Mouse (Mus musculus) limb, embryonic 15.5 days (tissue): ENCODE results near the gene Idnk. TPM values are rescaled to one million over a fixed set of nuclear protein-coding genes. Genes with fewer than 3 reads are reported as not detected.

Source experiments
- ATAC-seq: fragments of 200-750 bp; cut with Nextera tagmentation; 2 replicates; pipeline ENCODE4 v1.8.0; 2017; ENCODE audit warnings: low read depth, moderate TSS enrichment; ENCODE audit not compliant: insufficient number of reproducible peaks, low FRiP score, low TSS enrichment
- H3K27ac ChIP-seq: fragments of 300-500 bp; sonication (generic); 2 replicates; pipeline ENCODE4 v1.5.1; 2015; ENCODE audit warnings: moderate library complexity, mild to moderate bottlenecking, inconsistent platforms
- H3K27me3 ChIP-seq: fragments of 300-500 bp; sonication (generic); 2 replicates; pipeline ENCODE4 v1.6.1; 2015; ENCODE audit warnings: inconsistent platforms
- H3K36me3 ChIP-seq: fragments of 300-500 bp; sonication (generic); 2 replicates; pipeline ENCODE4 v1.6.1; 2015; ENCODE audit warnings: inconsistent platforms
- H3K4me1 ChIP-seq: fragments of 300-500 bp; sonication (generic); 2 replicates; pipeline ENCODE4 v1.6.1; 2015; ENCODE audit warnings: inconsistent platforms
- H3K4me2 ChIP-seq: fragments of 300-500 bp; sonication (generic); 2 replicates; pipeline ENCODE4 v1.6.1; 2015; ENCODE audit warnings: mild to moderate bottlenecking, inconsistent platforms
- H3K4me3 ChIP-seq: fragments of 300-500 bp; sonication (generic); 2 replicates; pipeline ENCODE4 v1.5.1; 2015; ENCODE audit warnings: mild to moderate bottlenecking, inconsistent platforms
- H3K9ac ChIP-seq: fragments of 300-500 bp; sonication (generic); 2 replicates; pipeline ENCODE4 v1.6.1; 2015; ENCODE audit warnings: inconsistent platforms
- H3K9me3 ChIP-seq: fragments of 300-500 bp; sonication (generic); 2 replicates; pipeline ENCODE4 v1.6.1; 2016; ENCODE audit warnings: inconsistent platforms
- WGBS: fragments of 180-500 bp; shearing (Covaris S2); methylation state at CpG from one replicate; pipeline ENCODE4 v1.1.7; 2015; 5-methylcytosine and 5-hydroxymethylcytosine counted together
- polyA plus RNA-seq: library from polyadenylated mRNA; unstranded; fragments of >200 nt; fragmentation: Nextera tagmentation; extraction: Ambion mirVana; gene quantifications from 2 replicates; pipeline ENCODE4 v1.2.1, GENCODE M21; 2015

The Idnk gene
- polyA plus RNA-seq, 1 experiment from 2014 or later, result 29.3 TPM

DNA sequence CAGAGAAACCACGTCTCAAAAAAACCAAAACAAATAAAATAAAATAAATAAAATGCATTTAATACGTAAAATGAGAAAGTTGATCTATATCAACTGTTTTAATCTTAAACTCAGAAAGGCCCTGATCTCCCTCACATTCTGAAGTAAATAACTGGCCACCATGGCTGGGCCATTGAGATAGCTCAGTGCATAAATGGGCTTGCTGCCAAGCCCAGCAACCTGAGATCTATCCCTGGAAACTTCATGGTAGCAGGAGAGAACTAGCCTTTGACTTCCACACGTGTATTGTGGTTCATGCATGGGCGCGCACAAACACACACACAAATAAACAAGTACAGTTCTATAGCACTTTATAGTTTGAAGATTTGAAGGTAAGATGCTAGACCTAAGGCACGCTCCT lies 43.9 kb downstream of the Idnk start:
- Histone ChIP-seq H3K9me3 (no peaks in the 10 kb centered on the region), H3K4me2 (no peak overlapping the region), H3K27ac (no peak overlapping the region), H3K27me3 (no peaks in the 10 kb centered on the region), H3K9ac (no peak overlapping the region), H3K4me3 (no peak overlapping the region), H3K36me3 (peaks cover 16% of the 10 kb centered on the region; the same call in 1 of the 2 replicates), H3K4me1 (peaks cover 5% of the 10 kb centered on the region; the same call in 1 of the 2 replicates)
- ATAC-seq, result no peak
- WGBS, result 81% methylated on average over 6 of the region's 6 CpGs

DNA sequence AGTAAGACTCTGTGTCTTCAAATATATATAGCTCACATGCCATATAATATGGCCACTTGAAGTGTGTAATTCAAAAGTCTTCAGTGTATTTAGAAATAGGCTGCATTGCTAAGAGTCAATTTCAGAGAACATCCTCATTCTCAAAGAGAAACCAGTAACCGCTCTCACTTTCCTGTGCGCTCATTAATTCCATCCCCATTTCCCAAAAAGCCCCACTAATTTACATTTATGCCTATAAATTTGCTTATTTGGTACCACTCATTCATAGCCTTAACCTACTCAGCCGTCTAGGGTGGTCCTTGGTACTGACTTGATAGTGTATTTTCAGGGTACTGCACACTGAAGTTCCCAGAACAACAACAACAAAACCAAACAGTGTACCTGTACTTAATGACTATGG lies 44.5 kb downstream of the Idnk start:
- 93% methylated on average over 3 of the region's 3 CpGs for WGBS
- Histone ChIP-seq H3K9me3 (no peaks in the 10 kb centered on the region), H3K27ac (no peak overlapping the region), H3K4me1 (peaks cover 5% of the 10 kb centered on the region; the same call in 1 of the 2 replicates), H3K9ac (no peak overlapping the region), H3K4me3 (no peak overlapping the region), H3K27me3 (no peaks in the 10 kb centered on the region), H3K4me2 (no peak overlapping the region), H3K36me3 (peaks cover 13% of the 10 kb centered on the region; the same call in 1 of the 2 replicates)
- ATAC-seq, result no peak

DNA sequence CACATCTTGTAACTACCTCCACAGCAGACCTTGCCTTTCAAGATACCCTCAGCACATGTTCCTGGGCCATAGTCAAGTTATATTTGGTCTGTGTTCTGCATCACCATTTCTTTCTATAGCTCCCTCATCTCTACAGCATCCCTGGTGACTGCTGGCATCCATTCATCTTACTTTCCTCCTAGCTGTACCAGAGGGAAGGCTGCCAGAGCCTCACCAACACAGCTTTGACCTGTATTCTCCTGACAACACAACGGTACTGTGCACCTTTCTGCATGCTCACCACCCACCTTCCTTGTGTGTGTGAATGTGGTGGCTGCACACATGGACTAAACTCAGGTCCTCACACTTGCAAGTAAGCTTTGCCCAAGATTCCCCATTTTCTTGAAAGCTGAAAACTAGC lies 45.5 kb downstream of the Idnk start:
- 92% methylated on average over 1 of the region's 1 CpGs for WGBS
- ATAC-seq, result no peak
- Histone ChIP-seq H3K4me1 (peaks cover 5% of the 10 kb centered on the region; the same call in 1 of the 2 replicates), H3K27me3 (no peaks in the 10 kb centered on the region), H3K4me3 (no peak overlapping the region), H3K36me3 (peaks cover 3% of the 10 kb centered on the region; the same call in 1 of the 2 replicates), H3K4me2 (no peak overlapping the region), H3K27ac (no peak overlapping the region), H3K9me3 (no peaks in the 10 kb centered on the region), H3K9ac (no peak overlapping the region)

DNA sequence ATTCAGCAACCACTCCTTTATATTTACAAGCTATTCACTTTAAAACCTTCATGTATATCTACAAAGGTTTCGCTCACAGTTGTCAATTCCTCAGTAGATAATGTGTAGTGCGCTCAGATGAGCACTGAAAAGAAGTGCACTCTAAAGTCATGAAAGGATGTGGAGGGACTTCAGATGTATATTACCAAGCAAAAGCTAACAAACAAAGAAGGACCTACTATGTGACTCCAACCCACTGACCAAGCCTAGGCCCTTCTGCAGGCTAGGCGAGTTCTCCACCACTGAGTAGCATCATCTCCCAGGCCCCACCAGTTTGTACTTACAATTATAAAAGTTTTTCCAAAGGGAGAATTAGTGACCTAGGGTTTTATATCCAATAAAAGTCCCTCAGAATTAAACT lies 46.8 kb downstream of the Idnk start:
- Histone ChIP-seq H3K4me2 (no peak overlapping the region), H3K27ac (no peak overlapping the region), H3K9me3 (no peaks in the 10 kb centered on the region), H3K4me1 (peaks cover 2% of the 10 kb centered on the region; the same call in 1 of the 2 replicates), H3K27me3 (no peaks in the 10 kb centered on the region), H3K4me3 (no peak overlapping the region), H3K36me3 (no peaks in the 10 kb centered on the region), H3K9ac (no peak overlapping the region)
- WGBS, result 93% methylated on average over 3 of the region's 3 CpGs
- ATAC-seq, result no peak

DNA sequence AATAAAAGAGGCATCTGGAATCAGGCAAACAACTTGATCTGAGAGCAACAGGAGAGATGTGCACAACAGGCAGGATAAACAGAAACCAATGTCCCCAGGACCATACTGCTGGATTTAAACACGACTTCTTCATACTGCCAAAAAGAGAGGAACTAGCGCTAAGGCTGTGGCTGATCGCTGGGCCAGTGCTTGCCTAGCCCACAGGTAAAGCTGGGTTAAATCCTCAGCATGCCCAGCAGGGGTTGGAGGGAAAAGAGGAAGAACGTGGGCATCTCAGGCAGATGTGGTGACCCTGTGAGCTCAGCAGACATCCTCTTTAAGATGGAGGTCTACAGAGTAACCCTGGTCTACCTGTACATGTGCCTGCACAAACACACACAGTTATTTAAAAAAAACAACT lies 47.5 kb downstream of the Idnk start:
- no peak overlapping the region for H3K27ac ChIP-seq
- ATAC-seq, result no peak
- WGBS, result 51% methylated on average over 4 of the region's 4 CpGs
- H3K36me3 ChIP-seq, result no peaks in the 10 kb centered on the region
- no peak overlapping the region for H3K4me3 ChIP-seq
- no peak overlapping the region for H3K4me2 ChIP-seq
- peaks cover 2% of the 10 kb centered on the region; the same call in 1 of the 2 replicates for H3K4me1 ChIP-seq
- H3K9ac ChIP-seq, result no peak overlapping the region
- no peaks in the 10 kb centered on the region for H3K9me3 ChIP-seq
- no peaks in the 10 kb centered on the region for H3K27me3 ChIP-seq

DNA sequence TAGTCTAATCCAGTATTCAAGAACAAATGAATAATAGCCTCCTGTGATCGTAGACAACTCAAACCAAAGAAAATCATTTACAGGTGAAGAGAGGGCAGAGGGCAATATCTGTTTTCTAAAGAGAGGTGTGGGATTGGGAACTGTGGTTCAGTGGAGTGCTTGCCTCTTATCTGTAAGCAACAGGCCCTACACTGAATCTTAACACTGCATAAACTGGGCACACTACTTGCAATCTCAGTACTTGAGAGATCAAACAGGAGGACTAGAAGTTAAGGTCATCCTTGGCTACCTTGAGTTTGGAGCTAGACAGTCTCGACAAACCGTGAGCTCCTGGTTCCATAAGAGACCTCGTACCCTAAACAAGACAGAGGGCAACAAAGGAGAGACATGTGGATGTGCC lies 48.6 kb downstream of the Idnk start:
- no peak overlapping the region for H3K4me3 ChIP-seq
- H3K4me2 ChIP-seq, result no peak overlapping the region
- H3K36me3 ChIP-seq, result no peaks in the 10 kb centered on the region
- H3K9ac ChIP-seq, result no peak overlapping the region
- no peak overlapping the region for H3K27ac ChIP-seq
- ATAC-seq, result no peak
- peaks cover 2% of the 10 kb centered on the region; the same call in 1 of the 2 replicates for H3K4me1 ChIP-seq
- no peaks in the 10 kb centered on the region for H3K27me3 ChIP-seq
- H3K9me3 ChIP-seq, result no peaks in the 10 kb centered on the region
- WGBS, result 86% methylated on average over 4 of the region's 4 CpGs

DNA sequence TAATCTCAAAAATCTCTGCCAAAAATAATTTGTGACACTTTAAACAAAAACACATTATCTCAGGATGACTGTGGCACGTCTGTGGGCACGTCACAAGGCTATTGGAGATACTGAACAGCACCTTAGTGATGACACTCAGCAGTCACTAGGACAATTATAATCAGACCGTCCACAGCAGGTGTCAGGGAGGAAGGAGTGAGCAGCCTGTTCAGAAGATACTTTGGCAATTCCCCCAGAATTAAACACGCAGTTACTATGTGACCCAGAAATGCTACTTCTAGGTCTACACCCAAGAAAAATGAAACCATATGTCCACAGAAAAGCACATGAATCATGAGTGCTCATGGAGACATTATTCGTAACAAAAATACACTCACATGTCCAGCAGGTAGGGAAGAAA lies 53.0 kb downstream of the Idnk start:
- no peak for ATAC-seq
- H3K36me3 ChIP-seq, result no peaks in the 10 kb centered on the region
- no peak overlapping the region for H3K9ac ChIP-seq
- no peak overlapping the region for H3K27ac ChIP-seq
- no peaks in the 10 kb centered on the region for H3K27me3 ChIP-seq
- peaks cover 15% of the 10 kb centered on the region for H3K4me1 ChIP-seq
- 63% methylated on average over 5 of the region's 5 CpGs for WGBS
- no peak overlapping the region for H3K4me2 ChIP-seq
- H3K9me3 ChIP-seq, result no peaks in the 10 kb centered on the region
- H3K4me3 ChIP-seq, result no peak overlapping the region

DNA sequence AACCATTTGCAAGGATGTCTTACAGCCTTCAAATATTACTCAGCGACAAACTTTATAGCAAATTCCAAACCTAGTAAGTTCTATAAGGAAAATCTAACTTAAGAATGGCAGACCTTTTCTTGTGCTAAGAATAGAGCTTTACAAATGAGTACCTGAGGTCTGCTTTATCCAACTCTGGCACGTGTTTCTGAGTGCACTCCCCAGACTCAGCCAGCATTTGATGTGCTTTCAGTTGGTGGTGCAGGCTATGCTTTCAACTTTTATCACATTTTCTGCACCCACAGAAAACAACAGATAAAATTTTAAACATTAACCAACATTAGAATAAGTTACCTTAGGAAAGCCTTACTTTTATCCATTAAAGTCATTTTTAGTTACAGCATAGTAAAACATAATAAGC lies 55.1 kb downstream of the Idnk start:
- Histone ChIP-seq H3K4me1 (peaks cover 18% of the 10 kb centered on the region), H3K4me3 (no peak overlapping the region), H3K27ac (no peak overlapping the region), H3K9me3 (no peaks in the 10 kb centered on the region), H3K4me2 (no peak overlapping the region), H3K9ac (no peak overlapping the region), H3K36me3 (no peaks in the 10 kb centered on the region), H3K27me3 (no peaks in the 10 kb centered on the region)
- WGBS, result 73% methylated on average over 2 of the region's 2 CpGs
- no peak for ATAC-seq

DNA sequence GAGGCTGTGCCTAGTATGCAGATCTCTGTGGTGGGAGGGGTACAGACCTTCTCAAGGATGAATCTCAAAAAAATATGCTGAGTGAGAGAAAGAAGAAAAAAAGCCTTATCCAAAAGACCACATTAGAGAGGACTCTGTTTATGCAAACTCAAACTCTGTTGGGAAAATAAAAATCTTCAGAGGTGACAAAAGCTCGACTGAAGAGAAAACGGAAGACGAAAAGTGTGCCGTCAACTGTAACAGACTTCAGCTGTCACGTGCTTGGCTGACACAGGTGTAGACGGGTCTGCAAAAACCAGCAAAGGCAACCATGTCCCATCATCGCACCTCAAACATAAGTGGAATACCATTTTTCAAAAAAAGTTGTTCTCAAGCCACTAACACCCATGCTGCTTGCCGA lies 56.4 kb downstream of the Idnk start:
- ATAC-seq, result no peak
- peaks cover 18% of the 10 kb centered on the region for H3K4me1 ChIP-seq
- WGBS, result 61% methylated on average over 8 of the region's 8 CpGs
- H3K4me3 ChIP-seq, result peak overlapping the region; percentile 66
- H3K9me3 ChIP-seq, result no peaks in the 10 kb centered on the region
- H3K27ac ChIP-seq, result no peak overlapping the region
- no peaks in the 10 kb centered on the region for H3K36me3 ChIP-seq
- peak overlapping the region; percentile 68 for H3K4me2 ChIP-seq
- H3K9ac ChIP-seq, result no peak overlapping the region
- H3K27me3 ChIP-seq, result no peaks in the 10 kb centered on the region

Other genes with a start within 250 kb of the Idnk start
- gene Spock1, start 249.3 kb upstream of the Idnk start, polyA plus RNA-seq, result 2.7 and 3.3 TPM in 2 replicates
- 2.8 and 3.7 TPM in 2 replicates for gene Klhl3, start 44.1 kb upstream of the Idnk start, polyA plus RNA-seq
- 27.8 and 31.7 TPM in 2 replicates for gene Hnrnpa0, start 29.1 kb upstream of the Idnk start, polyA plus RNA-seq
- 98.8 and 108 TPM in 2 replicates for gene Ubqln1, start 58.0 kb downstream of the Idnk start, polyA plus RNA-seq
- 23.8 and 26.4 TPM in 2 replicates for gene Gkap1, start 118.0 kb downstream of the Idnk start, polyA plus RNA-seq
- gene Kif27, start 201.5 kb downstream of the Idnk start, polyA plus RNA-seq, result 0.43 and 0.45 TPM in 2 replicates
- 27.7 and 29.7 TPM in 2 replicates for gene 2210016F16Rik, start 227.6 kb downstream of the Idnk start, polyA plus RNA-seq
- gene Rmi1, start 244.6 kb downstream of the Idnk start, polyA plus RNA-seq, result 22.8 and 24.5 TPM in 2 replicates
- 1,317 and 1,364 TPM in 2 replicates for gene Hnrnpk, start 245.7 kb downstream of the Idnk start, polyA plus RNA-seq